Mouse (Mus musculus): ENCODE results near the gene Cyp4f39.
"Not testable (repeated sequence)": the region's sequence is repeated elsewhere in the genome, so short reads cannot be mapped to it uniquely, and the experiment has no call there.

Cyp4f39 gene

DNA sequence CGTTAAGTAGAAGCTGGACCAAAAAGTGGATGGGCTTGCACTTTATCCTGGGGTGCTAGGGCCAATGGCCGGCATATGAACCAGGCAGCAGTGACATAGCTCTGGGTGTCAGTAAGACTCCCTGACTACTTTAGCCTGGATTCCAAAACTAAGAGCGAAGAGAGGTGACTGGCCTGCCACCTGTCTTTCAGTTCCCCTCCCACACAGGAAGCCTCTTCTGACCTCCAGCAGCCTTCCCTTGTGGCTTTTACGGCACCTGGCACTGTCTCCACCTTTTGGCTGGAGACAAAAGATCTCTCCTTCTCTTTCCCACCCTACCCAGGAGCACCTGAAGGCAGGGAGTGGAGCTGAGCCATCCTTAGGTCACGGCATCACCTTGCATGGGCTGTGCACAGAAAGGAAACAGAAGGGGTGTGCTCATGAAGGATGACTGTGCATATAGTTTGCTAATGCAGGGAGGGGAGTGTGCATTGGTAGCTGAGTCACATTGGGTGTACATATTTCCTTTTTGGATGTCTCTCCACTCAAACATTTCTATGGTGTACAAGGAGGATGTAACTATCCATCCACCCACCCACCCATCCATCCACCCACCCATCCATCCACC, 22.5 kb downstream of the Cyp4f39 start:
- DNase-seq (ENCODE audit: low spot score in 2 of 2): no peak

DNA sequence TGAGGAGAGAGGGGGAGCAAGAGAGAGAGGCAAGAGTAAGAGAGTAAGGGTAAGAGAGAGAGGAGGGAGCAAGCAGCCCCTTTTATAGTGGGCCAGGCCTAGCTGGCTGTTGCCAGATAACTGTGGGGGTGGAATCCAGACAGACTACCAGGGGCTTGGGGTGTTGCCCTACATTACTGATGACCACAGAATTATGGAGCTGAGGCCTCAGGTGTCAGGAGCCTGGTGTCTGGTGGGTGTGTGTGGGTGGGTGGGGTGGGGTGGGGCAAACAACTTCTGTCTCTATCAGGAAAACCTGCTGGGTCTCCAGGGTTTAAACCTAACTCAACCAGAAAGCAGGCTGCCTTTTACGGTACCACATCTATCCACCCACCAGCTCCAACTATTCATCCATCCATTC, 24.7 kb downstream of the Cyp4f39 start:
- DNase-seq (ENCODE audit: low spot score in 2 of 2): no peak

DNA sequence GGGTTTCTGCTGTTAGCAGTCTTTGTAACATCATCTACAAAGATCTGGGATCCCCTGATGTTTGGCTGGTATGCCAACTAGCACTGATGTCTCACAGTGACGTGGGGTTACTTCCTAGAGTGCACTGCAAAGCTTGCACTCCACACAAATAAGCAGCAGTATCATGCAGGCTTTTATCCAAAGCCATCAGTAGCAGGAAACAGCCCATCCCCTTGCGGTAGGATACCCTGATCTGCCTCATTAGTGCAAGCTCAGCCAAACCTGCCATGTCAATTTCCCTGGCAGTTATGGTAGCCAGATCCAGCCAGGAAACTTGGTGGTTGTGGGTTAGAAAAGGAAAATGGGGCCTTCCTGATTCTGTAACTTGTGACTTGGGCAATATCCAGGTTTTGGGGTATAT, 26.2 kb downstream of the Cyp4f39 start:
- no peak for DNase-seq (ENCODE audit: low spot score in 2 of 2)

DNA sequence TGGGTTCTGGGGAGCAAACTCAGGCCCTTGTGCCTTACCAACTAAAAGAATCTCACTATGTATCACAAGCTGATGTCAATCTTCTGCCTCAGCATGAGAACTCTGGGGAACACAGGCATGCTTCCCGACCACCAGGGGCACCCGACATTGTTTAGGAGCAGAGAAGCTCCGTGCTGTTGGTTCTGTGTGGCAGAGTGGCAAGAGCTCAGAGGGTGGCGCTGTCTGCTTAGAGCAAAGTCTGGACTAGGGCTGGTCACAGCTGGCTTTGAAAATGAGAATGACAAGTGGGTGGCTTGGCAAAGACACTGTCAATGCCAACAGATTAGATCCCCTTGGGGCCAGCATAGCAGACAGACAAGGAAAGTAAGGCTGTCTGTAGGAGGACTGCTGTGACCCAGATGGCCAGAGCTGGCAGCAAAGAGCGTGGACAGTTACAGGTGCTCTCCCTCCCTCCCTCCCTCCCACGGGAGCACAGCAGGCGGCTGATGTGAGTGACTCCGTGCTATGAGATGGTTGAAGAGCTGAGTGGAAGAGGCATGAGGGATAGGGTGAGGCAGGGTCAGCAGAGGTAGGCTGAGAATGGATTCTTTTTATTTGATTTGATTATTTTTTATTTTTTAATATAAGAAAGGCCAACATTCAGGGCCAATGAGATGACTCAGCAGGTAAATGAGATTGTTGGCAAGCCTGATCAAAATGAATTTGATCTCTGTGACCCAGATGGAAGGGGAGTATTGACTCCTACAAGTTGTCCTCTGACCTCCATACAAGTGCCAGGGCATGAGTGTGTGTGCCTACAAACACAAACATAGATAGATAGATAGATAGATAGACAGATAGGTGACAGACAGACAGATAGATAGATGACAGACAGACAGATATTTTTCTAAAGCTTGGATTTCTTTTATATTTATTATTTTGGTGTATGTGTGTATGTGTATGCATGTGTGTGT, 27.3 kb downstream of the Cyp4f39 start:
- DNase-seq (ENCODE audit: low spot score in 2 of 2): no peak

DNA sequence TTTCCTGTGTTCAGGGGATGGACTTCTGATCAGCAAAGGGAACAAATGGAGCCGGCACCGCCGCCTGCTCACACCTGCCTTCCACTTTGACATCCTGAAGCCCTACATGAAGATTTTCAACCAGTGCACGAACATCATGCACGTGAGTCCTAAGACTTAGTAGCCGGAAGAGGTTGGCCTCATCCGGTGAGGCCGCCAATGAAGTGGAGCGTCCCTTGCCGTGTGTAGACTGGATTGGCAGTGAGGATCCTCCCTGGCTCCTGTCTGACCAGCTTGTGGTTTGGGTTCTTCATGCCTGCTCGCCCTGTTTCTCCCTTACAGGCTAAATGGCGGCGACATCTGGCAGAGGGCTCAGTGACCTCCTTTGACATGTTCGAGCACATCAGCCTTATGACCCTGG, 29.2 kb downstream of the Cyp4f39 start:
- no peak for DNase-seq (ENCODE audit: low spot score in 2 of 2)

DNA sequence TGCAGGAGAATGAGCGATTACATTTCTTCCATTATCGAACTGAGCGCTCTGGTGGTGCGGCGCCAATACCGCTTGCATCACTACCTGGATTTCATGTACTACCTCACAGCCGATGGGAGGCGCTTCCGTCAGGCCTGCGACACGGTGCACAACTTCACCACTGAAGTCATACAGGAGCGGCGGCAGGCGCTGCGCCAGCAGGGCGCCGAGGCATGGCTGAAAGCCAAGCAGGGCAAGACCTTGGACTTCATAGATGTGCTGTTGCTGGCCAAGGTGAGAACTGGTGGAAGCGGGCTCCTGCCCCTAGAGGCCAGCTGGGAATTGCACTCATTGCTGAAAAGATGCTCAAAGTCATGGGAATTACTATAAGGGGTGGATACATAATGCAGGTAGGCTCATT, 30.7 kb downstream of the Cyp4f39 start:
- DNase-seq (ENCODE audit: low spot score in 2 of 2): peak; percentile 7 to 9

DNA sequence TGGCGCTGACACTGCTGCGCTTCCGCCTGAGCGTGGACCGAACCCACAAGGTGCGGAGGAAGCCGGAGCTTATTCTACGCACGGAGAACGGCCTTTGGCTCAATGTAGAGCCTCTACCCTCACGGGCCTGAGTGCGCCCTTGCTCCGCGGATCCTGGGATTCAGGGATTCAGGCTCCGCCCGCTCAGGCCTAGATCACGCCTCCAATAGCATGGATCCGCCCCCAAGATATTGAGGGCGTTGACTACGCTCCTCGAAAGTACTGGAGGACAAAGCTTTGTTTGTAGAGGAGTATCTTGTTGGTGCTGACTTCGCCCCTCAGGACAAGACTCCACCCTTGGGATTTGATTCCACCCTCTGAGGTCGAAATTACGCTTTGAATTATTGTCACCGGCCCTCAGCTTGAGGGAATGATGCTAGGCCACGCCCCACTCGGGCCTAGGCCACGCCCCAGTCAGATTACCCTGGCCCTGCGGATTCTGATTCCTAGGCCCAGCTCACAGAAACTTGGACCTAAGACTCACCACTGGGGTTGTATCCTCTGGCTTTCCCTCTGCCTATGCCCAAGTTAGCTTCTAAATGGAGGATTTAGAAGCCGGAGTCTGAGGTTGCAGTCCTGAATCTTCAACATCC, 39.9 kb downstream of the Cyp4f39 start:
- DNase-seq (ENCODE audit: low spot score in 2 of 2): no peak

DNA sequence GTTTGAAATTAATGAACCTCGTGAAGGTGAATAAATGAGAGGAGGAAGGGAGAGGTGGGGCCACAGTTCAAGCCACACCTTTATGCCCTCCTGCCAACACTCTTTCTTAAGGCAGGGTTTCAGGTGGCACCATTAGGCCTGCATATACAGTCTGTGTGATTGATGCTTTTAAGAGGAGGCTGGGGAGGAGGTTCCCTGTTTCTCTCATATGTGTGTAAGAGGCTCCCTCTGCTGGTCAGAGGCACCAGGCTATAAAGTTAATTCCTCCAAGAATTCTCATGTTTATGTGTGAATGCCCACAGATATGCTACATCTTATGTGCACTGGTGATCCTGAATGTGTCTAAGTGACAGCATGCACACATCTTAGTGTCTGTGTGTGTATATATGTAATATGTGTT, 42.1 kb downstream of the Cyp4f39 start:
- DNase-seq (ENCODE audit: low spot score in 2 of 2): peak; percentile 36 to 51

DNA sequence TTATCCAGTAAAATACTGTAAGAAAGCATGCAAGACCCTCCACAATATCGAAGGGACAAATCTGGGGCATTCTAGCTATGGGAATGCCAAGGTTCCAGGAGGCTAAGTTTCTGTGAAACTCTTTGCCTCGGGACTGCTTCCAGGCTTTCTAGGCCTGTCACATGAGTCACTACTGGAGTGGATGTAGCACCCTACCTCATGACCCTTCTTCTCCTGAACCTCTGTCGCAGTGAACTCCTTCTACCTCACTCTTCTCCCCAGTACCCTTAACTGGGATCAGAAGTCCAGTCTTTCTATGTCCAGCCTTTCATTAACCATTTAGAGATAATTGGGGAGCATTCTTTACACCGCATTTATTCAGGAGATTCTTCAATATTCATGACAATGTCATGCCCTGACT, 48.0 kb downstream of the Cyp4f39 start:
- not testable (repeated sequence) for DNase-seq (ENCODE audit: low spot score in 2 of 2)

DNA sequence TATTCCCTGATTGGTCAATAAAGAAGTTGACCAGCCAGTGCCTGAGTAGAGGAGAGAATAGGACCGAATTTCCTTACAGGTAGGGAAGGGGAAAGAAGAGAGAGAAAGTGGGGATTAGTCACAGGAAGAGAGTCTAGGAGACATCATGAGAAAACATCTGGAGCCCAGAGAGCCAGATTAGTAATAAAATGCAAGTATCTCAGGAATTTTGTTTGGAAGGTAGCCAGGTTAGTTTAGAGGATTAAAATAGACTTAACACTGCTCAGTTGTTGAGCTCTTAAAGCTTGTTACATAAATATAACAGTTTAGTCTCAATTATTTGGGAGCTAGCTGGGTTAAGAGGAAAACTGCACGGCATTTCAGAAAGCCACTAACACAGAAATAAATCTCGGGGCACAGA, 48.5 kb downstream of the Cyp4f39 start:
- no peak for DNase-seq (ENCODE audit: low spot score in 2 of 2)

DNA sequence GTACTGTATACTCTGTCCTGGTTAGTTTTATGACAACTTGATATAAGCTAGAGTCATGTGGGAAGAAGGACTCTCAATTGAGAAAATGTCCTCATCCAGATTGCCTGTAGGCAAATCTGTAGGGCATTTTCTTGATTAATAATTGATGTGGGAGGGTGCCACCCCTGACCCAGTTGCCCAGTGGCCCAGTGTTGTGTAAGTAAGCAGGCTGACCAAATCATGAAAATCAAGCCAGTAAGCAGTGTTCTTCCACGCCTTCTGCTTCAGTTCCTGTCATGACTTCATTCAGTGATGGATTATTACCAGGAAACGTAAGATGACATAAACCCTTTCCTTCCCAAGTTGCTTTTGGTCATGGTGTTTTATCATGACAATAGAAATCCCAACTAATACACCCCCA, 50.6 kb downstream of the Cyp4f39 start:
- DNase-seq (ENCODE audit: low spot score in 2 of 2): no peak

DNA sequence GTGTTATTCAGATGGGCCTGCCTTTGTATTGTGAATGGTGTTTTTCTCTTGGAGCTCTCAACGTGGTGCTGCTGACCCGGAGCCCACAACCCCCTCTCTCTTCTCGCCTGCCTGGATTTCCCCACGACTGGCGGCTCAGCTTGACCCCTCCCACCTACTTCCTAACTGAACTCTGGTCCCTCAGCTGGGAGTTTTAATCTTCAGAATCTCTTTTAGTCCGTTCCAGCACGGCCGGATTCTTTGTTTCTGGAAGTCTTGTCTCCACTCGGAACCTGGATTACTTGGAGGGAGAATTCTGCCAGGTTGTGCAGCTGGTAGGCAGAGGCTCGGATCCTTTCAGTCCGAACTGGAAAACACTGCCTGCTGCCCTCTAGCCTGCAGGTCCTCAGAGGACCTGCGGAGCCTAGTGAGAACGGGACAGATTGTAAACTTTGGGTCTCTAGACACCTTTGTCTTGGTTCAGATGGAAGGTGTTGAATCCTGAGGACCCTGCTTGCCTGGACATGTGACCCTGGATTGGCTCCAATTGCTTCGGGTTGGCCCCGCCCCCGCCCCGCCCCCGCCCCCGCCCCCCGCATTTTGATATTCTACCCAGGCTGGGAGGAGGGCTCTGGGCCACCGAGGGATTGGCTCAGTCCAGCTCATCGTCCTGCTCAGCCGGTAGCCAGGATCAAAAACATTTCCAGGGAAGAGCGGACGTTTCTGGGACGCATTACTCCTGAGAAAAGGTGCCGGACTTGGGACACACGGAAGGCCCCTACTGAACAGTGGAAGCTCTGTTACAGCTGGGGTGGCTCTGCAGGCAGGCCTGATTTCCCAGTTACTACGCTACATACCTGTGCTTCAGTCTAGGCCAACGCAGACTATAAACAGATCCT, 53.6 kb downstream of the Cyp4f39 start, which contains the start of gene Cyp4f17:
Gene Cyp4f17 (plus strand): TSS at position 200 of the 878 bp plus-strand sequence.
- DNase-seq (ENCODE audit: low spot score in 2 of 2): no peak

DNA sequence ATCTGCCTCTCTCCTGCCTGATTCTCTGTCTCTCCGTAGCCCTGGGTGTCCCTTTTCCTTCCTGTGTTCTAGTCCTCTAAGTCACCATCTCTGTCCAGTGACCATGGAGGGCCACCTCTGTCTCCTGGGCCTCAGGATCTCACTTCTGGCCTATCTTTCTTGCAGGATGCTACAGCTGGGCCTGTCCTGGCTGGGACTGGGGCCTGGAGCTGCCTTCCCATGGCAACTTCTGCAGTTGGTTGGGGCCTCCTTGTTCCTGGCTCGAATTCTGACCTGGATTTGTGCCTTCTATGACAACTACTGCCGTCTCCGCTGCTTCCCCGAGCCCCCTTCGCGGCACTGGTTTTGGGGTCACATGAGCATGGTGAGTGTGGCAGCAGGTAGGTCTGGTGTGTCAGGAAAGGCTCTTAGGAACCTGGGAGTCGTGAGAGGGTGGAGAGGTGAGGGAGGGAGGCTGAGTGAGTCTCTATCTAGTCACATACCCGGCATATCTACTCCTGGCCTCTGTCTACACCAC, 54.3 kb downstream of the Cyp4f39 start:
- no peak for DNase-seq (ENCODE audit: low spot score in 2 of 2)

DNA sequence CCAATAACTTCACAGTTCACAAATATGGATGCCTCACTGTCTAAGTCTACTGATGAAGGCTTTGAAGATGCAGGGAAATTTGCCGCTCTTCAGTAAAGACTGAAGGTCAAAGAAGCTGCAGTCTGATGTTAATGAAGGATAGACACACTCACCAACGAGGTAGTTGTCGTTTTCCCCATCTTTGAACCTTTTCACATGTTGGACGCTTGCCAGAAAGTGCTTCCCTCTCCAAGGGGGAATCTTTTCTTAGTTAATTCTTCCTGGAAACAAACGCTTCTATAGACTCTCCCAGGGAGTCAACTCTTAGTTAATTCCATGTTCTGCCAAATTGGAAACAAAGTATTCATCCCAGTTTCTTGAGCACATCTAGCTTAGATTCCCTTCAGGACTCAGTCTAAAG, 63.6 kb downstream of the Cyp4f39 start:
- DNase-seq (ENCODE audit: low spot score in 2 of 2): no peak

DNA sequence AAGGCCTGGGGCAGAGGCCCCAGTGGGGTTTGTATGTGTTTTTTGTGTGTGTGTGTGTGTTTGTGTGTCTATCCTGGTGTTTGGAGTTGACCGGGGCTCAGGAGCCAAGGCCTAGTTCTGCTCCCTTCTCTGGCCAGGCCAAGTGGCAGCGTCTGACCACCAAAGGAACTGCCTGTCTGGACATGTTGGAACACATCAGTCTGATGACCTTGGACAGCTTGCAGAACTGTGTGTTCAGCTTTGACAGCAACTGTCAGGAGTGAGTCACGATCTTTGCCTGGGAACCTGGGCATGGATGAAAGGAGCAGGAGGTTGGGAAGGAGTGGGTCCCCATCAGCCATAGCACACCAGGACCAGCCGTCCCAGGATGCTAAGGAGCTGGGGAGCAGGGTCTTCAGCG, 69.5 kb downstream of the Cyp4f39 start:
- DNase-seq (ENCODE audit: low spot score in 2 of 2): no peak

DNA sequence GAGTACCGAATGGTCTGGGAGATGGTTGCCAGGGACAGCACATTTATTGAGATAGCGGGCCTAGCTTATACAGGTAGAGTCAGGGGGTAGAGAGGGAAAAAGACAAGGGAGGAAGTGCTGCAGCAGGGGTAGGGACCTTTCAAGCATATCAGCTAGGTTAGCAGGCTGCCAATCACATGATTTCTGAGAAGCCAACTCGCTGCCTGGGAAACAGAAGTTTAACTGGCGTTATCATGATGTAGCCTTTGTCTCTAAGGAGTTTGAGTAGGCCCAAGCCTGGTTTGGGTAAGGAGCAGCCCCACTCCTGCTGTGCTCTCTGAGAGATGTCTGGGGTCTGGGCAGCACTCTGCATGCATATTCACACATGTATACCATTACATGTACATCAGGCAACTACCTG, 69.9 kb downstream of the Cyp4f39 start:
- no peak for DNase-seq (ENCODE audit: low spot score in 2 of 2)

DNA sequence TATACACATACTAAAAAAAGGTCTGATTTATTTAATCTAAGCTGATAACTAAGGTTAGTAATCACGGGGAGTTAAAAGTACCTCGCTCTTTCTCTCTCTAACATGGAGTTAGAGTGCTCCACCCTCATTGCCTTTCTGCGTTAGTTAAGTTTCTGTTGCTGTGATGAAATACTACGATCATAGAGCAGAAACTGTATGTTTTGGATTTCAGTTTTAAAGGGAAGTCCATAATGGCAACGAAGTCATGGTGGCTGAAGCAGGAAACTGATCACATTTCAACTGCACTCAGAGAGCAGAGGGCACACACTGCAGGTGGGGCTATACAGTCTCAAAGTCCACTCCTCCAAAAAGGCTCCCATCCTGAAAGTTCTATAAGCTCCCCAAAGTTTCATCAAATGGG, 70.3 kb downstream of the Cyp4f39 start:
- no peak for DNase-seq (ENCODE audit: low spot score in 2 of 2)

DNA sequence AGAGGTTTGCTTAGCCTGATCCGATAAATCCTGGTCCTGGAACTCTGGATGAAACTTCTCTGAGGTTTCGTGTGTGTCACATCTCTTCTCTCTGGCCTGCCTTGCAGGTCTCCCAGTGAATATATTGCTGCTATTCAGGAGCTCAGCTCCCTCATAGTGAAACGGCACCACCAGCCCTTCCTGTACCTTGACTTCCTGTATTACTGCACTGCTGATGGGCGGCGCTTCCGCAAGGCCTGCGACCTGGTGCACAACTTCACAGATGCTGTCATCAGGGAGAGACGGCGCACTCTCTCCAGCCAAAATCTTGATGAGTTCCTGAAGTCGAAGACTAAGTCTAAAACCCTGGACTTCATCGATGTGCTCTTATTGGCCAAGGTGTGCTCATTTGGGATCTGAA, 71.4 kb downstream of the Cyp4f39 start:
- no peak for DNase-seq (ENCODE audit: low spot score in 2 of 2)

DNA sequence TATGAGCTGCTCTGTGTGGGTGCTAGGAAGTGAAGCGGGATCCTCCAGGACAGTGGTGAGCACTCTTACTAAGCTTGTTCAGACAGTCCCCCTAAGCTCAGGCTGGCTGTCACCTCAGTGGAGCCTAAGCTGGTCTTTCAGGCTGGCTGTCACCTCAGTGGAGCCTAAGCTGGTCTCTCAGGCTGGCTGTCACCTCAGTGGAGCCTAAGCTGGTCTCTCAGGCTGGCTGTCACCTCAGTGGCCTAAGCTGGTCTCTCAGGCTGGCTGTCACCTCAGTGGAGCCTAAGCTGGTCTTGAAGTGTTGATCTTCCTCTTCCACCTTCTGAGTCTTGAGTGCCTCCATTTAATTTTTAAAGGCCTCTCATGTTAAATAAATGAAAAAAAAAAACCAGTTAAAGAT, 73.8 kb downstream of the Cyp4f39 start:
- DNase-seq (ENCODE audit: low spot score in 2 of 2): not testable (repeated sequence)

DNA sequence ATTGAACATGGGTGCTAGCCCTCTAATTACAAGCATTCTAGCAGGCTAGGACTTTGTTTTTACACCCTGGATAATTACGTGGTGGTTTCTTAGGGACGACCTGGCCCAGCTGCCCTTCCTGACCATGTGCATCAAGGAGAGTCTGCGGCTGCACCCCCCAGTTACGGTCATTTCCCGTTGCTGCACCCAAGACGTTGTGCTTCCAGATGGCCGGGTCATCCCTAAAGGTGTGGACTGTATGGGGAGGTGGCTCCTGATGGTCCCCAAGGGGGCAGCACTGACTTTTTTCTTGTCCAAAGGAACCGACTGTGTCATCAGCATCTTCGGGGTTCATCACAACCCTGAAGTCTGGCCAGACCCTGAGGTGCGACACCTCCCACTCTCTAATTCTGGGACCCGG, 75.2 kb downstream of the Cyp4f39 start:
- DNase-seq (ENCODE audit: low spot score in 2 of 2): no peak
